Mouse (Mus musculus) monocyte, adult 2 months (primary cell): ENCODE results near the gene Ankrd63.
"Not testable (repeated sequence)": the region's sequence is repeated elsewhere in the genome, so short reads cannot be mapped to it uniquely, and the experiment has no call there.

Experiments used
- DNase-seq, 2 experiments: peaks; one replicate each; pipeline ENCODE4 v3.0.0; 2022; ENCODE audit warnings: low spot score in 2 of 2, low read depth in 1 of 2

Gene Ankrd63

DNA sequence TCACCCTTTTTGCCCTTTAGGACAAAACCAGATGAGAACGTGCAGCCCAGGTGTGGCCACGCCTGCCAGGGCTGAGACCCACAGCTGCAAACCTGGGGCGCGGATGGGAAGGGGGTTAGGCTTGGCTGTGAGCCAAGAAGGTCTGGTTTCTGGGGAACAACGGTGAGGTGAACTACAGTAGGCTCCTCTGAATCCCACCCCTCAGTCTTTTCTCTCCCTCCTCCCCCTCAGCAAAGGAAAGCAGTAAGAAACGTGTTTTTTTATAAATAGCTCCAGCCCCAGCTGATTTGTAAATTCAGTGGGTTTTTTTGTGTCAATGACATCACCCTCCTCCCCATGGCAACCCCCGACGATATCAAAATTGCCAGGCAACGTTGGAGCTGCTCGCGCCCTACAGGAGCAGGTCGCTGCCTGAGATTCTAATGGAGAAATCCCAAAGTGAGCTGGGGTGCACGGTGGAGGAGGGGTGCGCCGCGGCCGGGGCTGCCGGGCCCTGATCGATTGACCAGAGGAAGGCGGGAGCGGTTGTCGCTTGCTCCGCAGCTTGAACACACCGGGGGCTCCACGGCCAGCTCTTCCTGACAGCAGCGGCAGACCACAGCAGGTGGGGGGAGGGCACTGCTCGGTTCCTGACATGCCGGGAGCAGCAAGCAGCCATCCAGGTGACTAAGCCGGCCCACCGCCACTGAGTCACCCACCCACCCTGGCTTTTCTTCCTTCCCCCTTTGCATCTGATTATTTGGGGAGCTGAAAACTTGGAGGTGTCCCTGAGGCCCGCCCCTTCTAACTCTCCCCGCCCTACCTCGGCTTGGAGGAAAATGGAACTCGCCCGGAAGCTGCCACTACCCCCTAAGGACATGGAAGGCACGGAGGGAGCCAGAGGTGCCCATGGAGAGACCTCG, 40.6 kb downstream of the Ankrd63 start, which contains the start of gene Pak6:
TSS of gene Pak6 (plus strand) at position 402 of the 902 bp plus-strand sequence.
- no peak for DNase-seq

DNA sequence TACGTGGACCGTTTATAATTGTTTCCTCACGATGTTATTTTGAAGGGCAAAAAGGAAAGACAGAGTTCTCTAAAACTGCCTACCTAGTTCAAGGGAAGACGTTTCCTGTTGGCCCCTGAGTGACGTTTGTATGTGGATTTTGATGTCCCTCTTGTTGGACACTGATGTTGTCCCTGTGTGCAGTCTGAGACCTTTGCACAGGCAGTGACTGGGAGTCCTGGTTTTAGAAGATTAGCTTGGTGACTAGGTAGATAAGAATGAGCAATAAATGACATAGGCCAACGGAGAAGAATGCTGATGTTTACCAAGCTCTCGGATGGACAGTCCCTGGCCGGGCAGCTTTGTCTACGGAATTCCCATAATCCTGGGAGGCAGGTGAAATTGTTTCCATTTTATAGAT, 41.9 kb downstream of the Ankrd63 start:
- DNase-seq, result no peak

DNA sequence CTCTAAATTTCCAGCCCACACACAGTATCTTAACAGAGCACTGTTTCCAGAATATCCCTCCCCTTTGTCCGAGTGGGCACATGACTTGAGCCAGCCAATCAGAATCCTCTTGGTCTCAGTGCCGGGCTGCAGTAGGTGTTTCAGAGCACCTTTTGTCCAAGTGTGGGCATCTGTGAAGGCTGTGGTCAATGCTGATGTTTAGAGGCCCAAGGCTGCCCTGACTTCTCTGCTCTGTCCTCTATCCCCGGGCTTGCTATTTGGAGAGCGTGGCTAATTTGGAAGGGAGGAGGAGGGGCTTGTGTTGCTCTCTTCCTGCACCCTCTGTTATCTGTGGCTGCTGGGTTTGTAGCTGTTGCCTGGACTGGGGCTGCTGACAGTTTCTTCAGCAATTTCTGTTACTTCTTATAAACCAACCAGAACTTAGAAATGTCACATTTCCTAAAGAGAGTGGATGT, 43.7 kb downstream of the Ankrd63 start:
- no peak for DNase-seq

DNA sequence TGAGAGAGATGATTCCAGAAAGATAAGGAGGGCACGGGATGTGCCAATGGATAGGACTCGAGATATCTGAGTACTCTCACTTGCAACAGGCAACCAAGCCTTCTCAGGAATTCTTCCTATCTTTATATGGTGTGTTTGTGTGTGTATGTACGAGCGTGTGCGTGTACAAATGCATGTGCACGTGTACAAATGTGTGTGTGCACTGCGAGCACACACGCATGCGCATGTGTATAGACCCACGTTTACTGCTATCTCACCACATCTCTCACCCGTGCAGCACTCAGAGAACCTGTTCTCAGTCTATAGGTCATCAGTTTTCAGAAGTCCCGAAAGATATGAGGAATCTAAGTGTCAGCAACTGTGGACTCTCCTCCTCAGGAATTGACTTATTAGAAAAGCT, 44.3 kb downstream of the Ankrd63 start:
- DNase-seq, result no peak

DNA sequence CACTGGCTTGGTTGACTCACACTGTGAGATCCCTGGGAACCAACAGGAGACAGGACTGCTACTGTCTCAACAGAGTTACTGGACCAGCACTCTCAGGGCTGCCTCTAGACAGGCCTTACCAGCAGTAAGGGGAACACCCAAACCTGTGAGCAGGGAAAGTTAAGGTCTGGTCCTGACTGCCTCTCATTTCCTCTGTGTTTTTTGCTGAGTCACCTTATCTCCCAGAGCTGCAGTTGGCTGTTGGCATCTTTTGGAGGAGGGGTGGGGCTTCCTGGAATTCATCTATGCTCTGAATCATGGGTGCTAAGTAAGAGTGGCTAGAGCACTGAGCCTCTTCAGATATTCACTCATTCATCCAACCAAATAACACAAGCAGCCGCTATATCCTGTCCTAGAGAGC, 44.7 kb downstream of the Ankrd63 start:
- no peak for DNase-seq

DNA sequence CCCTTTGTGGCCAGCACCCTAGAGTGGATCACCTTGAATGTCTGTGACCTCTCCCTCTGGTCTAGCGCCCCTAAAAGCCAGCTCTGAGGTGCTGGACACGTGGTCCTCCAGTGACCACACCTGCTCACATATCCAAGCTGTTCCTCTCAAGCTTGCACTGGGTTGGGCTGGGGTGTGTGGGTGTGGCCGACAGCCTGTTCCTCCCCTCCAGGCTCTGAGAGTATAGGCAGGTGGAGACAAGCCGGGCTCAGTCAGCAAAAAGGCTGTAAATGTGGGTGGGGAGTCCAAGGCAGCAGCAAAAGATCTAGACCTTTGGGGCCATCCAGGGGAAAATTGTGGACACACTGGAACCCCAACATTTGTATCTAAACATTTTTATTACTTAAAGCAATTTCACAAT, 45.3 kb downstream of the Ankrd63 start:
- no peak for DNase-seq

DNA sequence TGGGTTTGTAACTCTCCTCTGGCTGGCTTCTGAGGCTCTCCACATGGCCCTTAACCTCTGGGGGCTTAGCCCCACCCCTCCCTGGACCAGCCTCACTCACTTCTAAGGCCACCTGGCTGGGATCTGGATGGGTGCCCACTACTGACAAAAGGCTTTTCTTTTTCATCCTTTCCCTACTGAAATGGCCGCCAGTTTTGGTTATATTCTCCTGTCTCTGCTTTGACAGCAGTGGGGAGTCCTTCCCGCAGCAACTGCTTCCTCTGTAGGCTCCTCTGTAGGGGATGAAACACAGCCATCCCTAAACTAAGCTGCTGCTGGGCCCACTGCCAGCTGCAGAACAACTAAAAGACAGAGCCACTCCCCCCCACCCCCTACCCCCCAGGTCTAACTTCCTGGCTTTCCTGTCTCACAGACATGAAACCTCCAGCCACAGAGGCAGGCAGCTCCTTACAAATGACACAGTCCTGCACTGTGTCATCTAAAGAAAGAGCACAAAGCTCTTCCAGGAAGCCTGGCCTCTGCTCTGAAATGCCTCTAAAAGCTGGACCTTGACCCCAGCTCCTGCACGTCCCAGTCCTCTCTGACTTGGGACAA, 47.0 kb downstream of the Ankrd63 start:
- no peak for DNase-seq

DNA sequence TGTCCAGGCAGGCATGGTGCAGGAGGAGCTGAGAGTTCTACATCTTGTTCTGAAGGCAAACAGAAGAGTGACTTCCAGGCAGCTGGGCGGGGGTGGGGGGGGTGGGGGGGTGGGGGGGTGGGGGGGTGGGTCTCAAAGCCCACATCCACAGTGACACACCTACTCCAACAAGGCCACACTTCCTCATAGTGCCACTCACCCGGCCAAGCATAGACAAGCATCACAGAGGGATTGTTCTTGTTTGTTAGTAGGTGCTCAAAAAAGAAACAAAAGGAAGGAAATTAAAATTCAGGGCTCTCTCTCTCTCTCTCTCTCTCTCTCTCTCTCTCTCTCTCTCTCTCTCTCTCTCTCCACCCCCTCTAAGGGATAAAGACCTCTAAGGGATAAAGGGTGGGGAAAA, 53.1 kb downstream of the Ankrd63 start:
- DNase-seq, result not testable (repeated sequence)
